Mouse (Mus musculus) G1E (cell line): ENCODE measurements at regions not wholly inside any gene's neighbourhood (a gene's known extent, or its start where the extent isn't known, plus 50 kb on each side); places are given as distances from the start of the nearest gene placed in this dataset.

Experiments
- ATAC-seq: 2 replicates; pipeline ENCODE4 v1.8.0; 2016; ENCODE audit warnings: mild to moderate bottlenecking; ENCODE audit not compliant: insufficient number of reproducible peaks, poor library complexity, low FRiP score, severe bottlenecking; ENCODE audit errors: extremely low read depth
- DNase-seq: peaks from one replicate; pipeline ENCODE4 v3.0.0; 2012; ENCODE audit warnings: low spot score
- H3K27me3 ChIP-seq: 2 replicates; pipeline ENCODE4 v1.6.1; 2012; ENCODE audit warnings: mild to moderate bottlenecking, low read length, inconsistent platforms; ENCODE audit not compliant: insufficient read depth
- H3K36me3 ChIP-seq: replicated peaks from 2 replicates; pipeline ENCODE3; 2012; ENCODE audit warnings: mild to moderate bottlenecking, inconsistent platforms
- H3K4me1 ChIP-seq: 2 replicates; pipeline ENCODE4 v1.6.1; 2012; ENCODE audit warnings: low read depth, low read length, inconsistent platforms, mixed read lengths; ENCODE audit not compliant: insufficient read depth
- H3K4me3 ChIP-seq: 2 replicates; pipeline ENCODE4 v1.5.1; 2012; ENCODE audit warnings: low read depth, mild to moderate bottlenecking, inconsistent platforms, low read length, moderate library complexity, mixed read lengths
- H3K9me3 ChIP-seq: replicated peaks from 2 replicates; pipeline ENCODE4 v1.6.1; 2012; ENCODE audit warnings: inconsistent platforms
- CTCF ChIP-seq: IDR thresholded peaks from 2 replicates; pipeline ENCODE4 v1.5.1; 2012; ENCODE audit warnings: low read depth, low read length, inconsistent platforms, mixed read lengths
- GATA1 ChIP-seq: IDR thresholded peaks from 2 replicates; pipeline ENCODE4 v1.6.1; 2012; ENCODE audit warnings: borderline replicate concordance, low read length, inconsistent platforms, mixed read lengths
- GATA2 ChIP-seq: IDR thresholded peaks from 2 replicates; pipeline ENCODE4 v1.6.1; 2012; ENCODE audit warnings: low read depth, low read length, inconsistent platforms, borderline replicate concordance
- POLR2AphosphoS5 ChIP-seq: IDR thresholded peaks from 2 replicates; pipeline ENCODE4 v1.6.1; 2012; ENCODE audit warnings: low read depth, low read length, inconsistent platforms; ENCODE audit not compliant: insufficient replicate concordance
- TAL1 ChIP-seq: conservative IDR thresholded peaks from 2 replicates; pipeline ENCODE4 v1.6.1; 2012; ENCODE audit warnings: low read depth, low read length, inconsistent platforms, mixed read lengths

- no peaks in the 10 kb centered on the region for H3K36me3 ChIP-seq
- peaks cover 45% of the 10 kb centered on the region for H3K27me3 ChIP-seq
- no peaks in the 10 kb centered on the region for H3K9me3 ChIP-seq
- TF ChIP-seq GATA1 = no peak
- TF ChIP-seq TAL1 = no peak
- TF ChIP-seq CTCF = no peak
- TF ChIP-seq POLR2AphosphoS5 = no peak
- no peak for TF ChIP-seq GATA2
- no peak overlapping the region for H3K4me3 ChIP-seq
- ATAC-seq (no peak), DNase-seq (no peak)
- H3K4me1 ChIP-seq = peaks cover 3% of the 10 kb centered on the region
Measured at GRCm38 (mm10) chr13:51957101-51957500, 110.6 kb downstream of the Gadd45g start.

- H3K4me3 ChIP-seq = no peak overlapping the region
- peaks cover 3% of the 10 kb centered on the region for H3K4me1 ChIP-seq
- no peak for ATAC-seq
- H3K9me3 ChIP-seq = no peaks in the 10 kb centered on the region
- no peaks in the 10 kb centered on the region for H3K36me3 ChIP-seq
- no peak for DNase-seq
- no peak for TF ChIP-seq CTCF
- TF ChIP-seq GATA2 = no peak
- no peak for TF ChIP-seq GATA1
- TF ChIP-seq TAL1 = no peak
- no peak for TF ChIP-seq POLR2AphosphoS5
- H3K27me3 ChIP-seq = peaks cover 54% of the 10 kb centered on the region
Measured at GRCm38 (mm10) chr13:51959591-51959990, 113.1 kb downstream of the Gadd45g start.

- Histone ChIP-seq H3K27me3 (peaks cover 60% of the 10 kb centered on the region), H3K4me1 (peaks cover 3% of the 10 kb centered on the region; the same call in 1 of the 2 replicates), H3K4me3 (no peak overlapping the region), H3K36me3 (no peaks in the 10 kb centered on the region), H3K9me3 (no peaks in the 10 kb centered on the region)
- DNase-seq = no peak
- no peak for ATAC-seq
- TF ChIP-seq POLR2AphosphoS5 = no peak
- TF ChIP-seq CTCF = no peak
- no peak for TF ChIP-seq TAL1
- TF ChIP-seq GATA1 = no peak
- no peak for TF ChIP-seq GATA2
Measured at GRCm38 (mm10) chr13:51960262-51960661, 113.8 kb downstream of the Gadd45g start.

GRCm38 (mm10) chr13:51962191-51962611, 115.7 kb downstream of the Gadd45g start:
- no peaks in the 10 kb centered on the region for H3K36me3 ChIP-seq
- ATAC-seq (no peak), DNase-seq (no peak)
- TF ChIP-seq POLR2AphosphoS5 (no peak), GATA2 (no peak), TAL1 (no peak), GATA1 (no peak), CTCF (no peak)
- no peak overlapping the region for H3K4me3 ChIP-seq
- H3K9me3 ChIP-seq = no peaks in the 10 kb centered on the region
- peaks cover 47% of the 10 kb centered on the region for H3K27me3 ChIP-seq
- no peaks in the 10 kb centered on the region for H3K4me1 ChIP-seq

GRCm38 (mm10) chr13:51962676-51963075, 116.2 kb downstream of the Gadd45g start:
- peaks cover 45% of the 10 kb centered on the region for H3K27me3 ChIP-seq
- ATAC-seq (no peak), DNase-seq (no peak)
- no peak overlapping the region for H3K4me3 ChIP-seq
- H3K4me1 ChIP-seq = no peaks in the 10 kb centered on the region
- TF ChIP-seq TAL1 (no peak), GATA2 (no peak), GATA1 (no peak), POLR2AphosphoS5 (no peak), CTCF (no peak)
- no peaks in the 10 kb centered on the region for H3K36me3 ChIP-seq
- no peaks in the 10 kb centered on the region for H3K9me3 ChIP-seq

- H3K4me3 ChIP-seq = no peak overlapping the region
- no peaks in the 10 kb centered on the region for H3K4me1 ChIP-seq
- no peaks in the 10 kb centered on the region for H3K9me3 ChIP-seq
- DNase-seq = no peak
- H3K27me3 ChIP-seq = peaks cover 49% of the 10 kb centered on the region
- ATAC-seq = no peak
- TF ChIP-seq GATA1 = no peak
- no peak for TF ChIP-seq CTCF
- TF ChIP-seq TAL1 = no peak
- TF ChIP-seq GATA2 = no peak
- no peak for TF ChIP-seq POLR2AphosphoS5
- no peaks in the 10 kb centered on the region for H3K36me3 ChIP-seq
Measured at GRCm38 (mm10) chr13:51963966-51964365, 117.5 kb downstream of the Gadd45g start.

- no peaks in the 10 kb centered on the region for H3K36me3 ChIP-seq
- peaks cover 53% of the 10 kb centered on the region for H3K27me3 ChIP-seq
- TF ChIP-seq GATA2 = no peak
- TF ChIP-seq POLR2AphosphoS5 = no peak
- TF ChIP-seq CTCF = no peak
- TF ChIP-seq TAL1 = no peak
- TF ChIP-seq GATA1 = no peak
- ATAC-seq = no peak
- H3K9me3 ChIP-seq = no peaks in the 10 kb centered on the region
- H3K4me3 ChIP-seq = no peak overlapping the region
- 0 out of 2 replicates have a peak, but pooled peaks cover 2% of the 10 kb centered on the region for H3K4me1 ChIP-seq
- no peak for DNase-seq
Measured at GRCm38 (mm10) chr13:51964416-51964815, 117.9 kb downstream of the Gadd45g start.
